Mouse (Mus musculus) small intestine, adult 2 months (tissue): ENCODE measurements around the gene Tdo2.

ENCODE experiments used
- CTCF ChIP-seq: fragments of 200-500 bp; IDR thresholded peaks from 2 replicates; pipeline ENCODE4 v1.5.1; 2012; ENCODE audit warnings: low read depth, mild to moderate bottlenecking, control low read depth, inconsistent platforms, low read length, moderate library complexity, mixed read lengths; ENCODE audit not compliant: insufficient replicate concordance, insufficient read length; ENCODE audit errors: extremely low read depth
- POLR2A ChIP-seq: fragments of 200-500 bp; IDR thresholded peaks from 2 replicates; pipeline ENCODE4 v1.6.1; 2012; ENCODE audit warnings: low read depth, mild to moderate bottlenecking, control low read depth, inconsistent platforms, low read length, moderate library complexity

DNA sequence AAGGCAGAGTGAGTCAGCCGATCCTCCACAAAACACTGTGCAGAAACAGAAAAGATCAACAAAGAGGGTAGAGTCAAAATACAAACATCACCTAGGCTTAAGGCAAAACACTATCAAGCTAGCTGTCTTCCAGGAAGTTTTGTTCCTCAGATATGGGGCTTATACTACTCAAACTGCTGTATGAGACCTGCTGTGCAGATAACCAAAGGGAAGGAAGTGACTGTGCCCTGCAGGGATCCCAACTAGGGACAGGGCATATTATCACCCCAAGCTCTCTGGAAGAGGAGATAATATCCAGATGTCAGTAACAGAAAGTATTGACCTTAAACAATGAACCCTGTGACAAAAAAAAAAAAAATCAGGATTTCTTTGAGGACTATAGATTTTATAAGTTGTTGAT, 27.0 kb downstream of the Tdo2 start:
- no peak for TF ChIP-seq CTCF
- TF ChIP-seq POLR2A: no peak
